14 mouse cellular contexts compared by ENCODE assay signal in the genomic region with DNA sequence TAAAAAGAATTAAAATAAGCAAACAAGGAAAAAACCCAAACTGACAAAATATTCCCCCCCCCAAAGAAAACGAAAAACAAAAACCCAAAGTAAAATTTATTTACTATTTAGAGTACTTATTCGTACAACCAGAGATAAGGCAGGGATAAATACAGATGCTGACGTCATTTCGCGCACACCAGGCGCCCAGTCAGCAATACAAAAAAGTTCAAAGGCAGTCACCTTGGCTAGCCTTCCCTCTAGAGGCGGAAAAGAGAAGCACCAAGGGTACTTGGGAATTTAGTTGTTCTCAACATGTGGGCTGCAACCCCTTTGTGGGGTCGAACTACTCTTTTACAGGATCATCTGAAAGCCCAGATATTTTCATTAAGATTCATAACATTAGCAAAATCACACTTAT. TPM values are rescaled to one million over a fixed set of nuclear protein-coding genes. Genes with fewer than 3 reads are reported as not detected.
DNase-seq lines count a peak whose midpoint lies in the region; ATAC-seq and TF ChIP-seq lines count a peak whose summit lies in the region.
"Had no signal": no experiment of that assay in that cellular context is flagged by ENCODE, and none has a peak within 500 bp of the region (broad histone marks: within the 10 kb centered on the region; RNA-seq: fewer than 3 reads in every experiment).

No protein-coding gene starts in this region.

- 7% methylated on average over 8 of the region's 8 CpGs for WGBS in lung, postnatal 0 days

- ATAC-seq in lung, postnatal 0 days, result no peak
- peak; percentile 49; the same call in 1 of the 2 replicates for ATAC-seq in G1E (ENCODE audit: extremely low read depth, insufficient number of reproducible peaks, low FRiP score, poor library complexity, severe bottlenecking)
- no peak for ATAC-seq in frontal cortex, adult (ENCODE audit: low TSS enrichment)

- no peak overlapping the region for H3K4me3 ChIP-seq in lung, postnatal 0 days (ENCODE audit: low read depth, low read length)
- no peak overlapping the region for H3K4me3 ChIP-seq in G1E (ENCODE audit: low read depth, low read length)
- H3K4me3 ChIP-seq: embryonic facial prominence, embryonic 13.5 days; neural tube, embryonic 13.5 days had no signal

- H3K36me3 ChIP-seq in lung, postnatal 0 days (ENCODE audit: insufficient read depth, low read length), result no peaks in the 10 kb centered on the region
- peaks cover 39% of the 10 kb centered on the region for H3K36me3 ChIP-seq in G1E (replicated peaks)
- H3K36me3 ChIP-seq: embryonic facial prominence, embryonic 13.5 days; neural tube, embryonic 13.5 days had no signal

- no peaks in the 10 kb centered on the region for H3K27me3 ChIP-seq in lung, postnatal 0 days (replicated peaks; ENCODE audit: insufficient read depth, low read length)
- no peaks in the 10 kb centered on the region for H3K27me3 ChIP-seq in G1E (ENCODE audit: insufficient read depth, low read length)
- H3K27me3 ChIP-seq: neural tube, embryonic 13.5 days had no signal

- no peak overlapping the region for H3K4me2 ChIP-seq in lung, postnatal 0 days (replicated peaks; ENCODE audit: low read depth, low read length)

- TF ChIP-seq EP300 in lung, postnatal 0 days (IDR thresholded peaks at IDR 0.05), result no peak

- H3K9ac ChIP-seq in lung, postnatal 0 days (replicated peaks; ENCODE audit: low read depth), result no peak overlapping the region
- H3K9ac ChIP-seq: neural tube, embryonic 13.5 days had no signal

- H3K4me1 ChIP-seq in lung, postnatal 0 days (ENCODE audit: insufficient read depth, low read depth, low read length), result no peaks in the 10 kb centered on the region
- H3K4me1 ChIP-seq in G1E (ENCODE audit: insufficient read depth, low read depth, low read length), result peaks cover 21% of the 10 kb centered on the region

- H3K27ac ChIP-seq in lung, postnatal 0 days (ENCODE audit: low read length), result no peak overlapping the region
- H3K27ac ChIP-seq: embryonic facial prominence, embryonic 13.5 days; macrophage; neural tube, embryonic 13.5 days had no signal

- TF ChIP-seq CTCF in lung, postnatal 0 days (IDR thresholded peaks at IDR 0.05), result peak; percentile 50
- TF ChIP-seq CTCF in G1E (IDR thresholded peaks at IDR 0.05; ENCODE audit: low read depth, low read length), result no peak

- DNase-seq in lung, postnatal 0 days (ENCODE audit: low spot score), result peak; percentile 52
- no peak for DNase-seq in lung, postnatal 25 days (ENCODE audit: low spot score)
- DNase-seq in G1E (ENCODE audit: low spot score), result peak; percentile 48
- peak; percentile 61 for DNase-seq in embryo, embryonic 11 days
- DNase-seq in naive thymus-derived CD4-positive, alpha-beta T cell, adult 2 months (ENCODE audit: low read depth), result peak; percentile 66
- DNase-seq in adrenal gland, adult 18-20 months (ENCODE audit: low spot score in 2 of 2), result no peak
- DNase-seq in heart, postnatal 4 days, result no peak
- DNase-seq: adrenal gland, adult 2 months; gastrocnemius, postnatal 36 days had no signal

- no peaks in the 10 kb centered on the region for H3K9me3 ChIP-seq in lung, postnatal 0 days (ENCODE audit: low read length)
- H3K9me3 ChIP-seq in G1E (replicated peaks), result 0 out of 2 replicates have a peak, but pooled peaks cover 3% of the 10 kb centered on the region
- H3K9me3 ChIP-seq: embryonic facial prominence, embryonic 13.5 days; neural tube, embryonic 13.5 days had no signal

RNA-seq across cellular contexts. Expression of a gene that starts 7.1 kb away (rescaled TPM):
- polyA plus RNA-seq in lung, postnatal 0 days (2015; fragmentation: Nextera tagmentation; extraction: Ambion mirVana), result 20.3 and 23.3 TPM in 2 replicates
- total RNA-seq in G1E (2014; fragmentation: Nextera tagmentation) (13.7 and 15.2 TPM in 2 replicates), G1E (2017) (26.8 and 34.0 TPM in 2 replicates)
- polyA plus RNA-seq in G1E (2012), result 27.9 TPM in 2 replicates
- 10 to 100 TPM; 24.2 to 27.4 TPM for total RNA-seq in adrenal gland, adult 18-20 months (2021)
- total RNA-seq in heart, postnatal 4 days (2021), result 10 to 100 TPM; 13.8 to 14.8 TPM

RNA-seq across cellular contexts. Expression of a gene that starts 11.5 kb away (rescaled TPM):
- not detected in 2 replicates for polyA plus RNA-seq in lung, postnatal 0 days (2015; fragmentation: Nextera tagmentation; extraction: Ambion mirVana)
- total RNA-seq in G1E (2014; fragmentation: Nextera tagmentation), result 121 and 129 TPM in 2 replicates
- 34.6 and 38.9 TPM in 2 replicates for total RNA-seq in G1E (2017)
- 39.2 and 48.5 TPM in 2 replicates for polyA plus RNA-seq in G1E (2012)
- under 1 TPM in 1 of 2 experiments, not detected in 1; 0.36 TPM for total RNA-seq in adrenal gland, adult 18-20 months (2021)
- not detected for total RNA-seq in heart, postnatal 4 days (2021)
- total RNA-seq: gastrocnemius, postnatal 36 days; left cerebral cortex, postnatal 25 days had no signal
- polyA plus RNA-seq: macrophage had no signal

RNA-seq across cellular contexts. Expression of a gene that starts 31.9 kb away (rescaled TPM):
- 68.4 and 75.5 TPM in 2 replicates for polyA plus RNA-seq in lung, postnatal 0 days (2015; fragmentation: Nextera tagmentation; extraction: Ambion mirVana)
- total RNA-seq in G1E (2014; fragmentation: Nextera tagmentation) (not detected in 2 replicates), G1E (2017) (0.22 TPM in 1 of 2 replicates, not detected in the other)
- not detected in 2 replicates for polyA plus RNA-seq in G1E (2012)
- total RNA-seq in adrenal gland, adult 18-20 months (2021), result 100 to 1,000 TPM; 140 to 149 TPM
- total RNA-seq in heart, postnatal 4 days (2021), result 100 to 1,000 TPM; 128 to 130 TPM

Comparison
In these comparisons a context has a peak if more than half of its experiments do, and no peak if none do; other contexts are left out.
1. DNase-seq: peak in lung, postnatal 0 days (single experiment), G1E (single experiment), embryo, embryonic 11 days (single experiment) and naive thymus-derived CD4-positive, alpha-beta T cell, adult 2 months (single experiment); none in lung, postnatal 25 days (single experiment), adrenal gland, adult 18-20 months (0 of 2) and heart, postnatal 4 days (single experiment).
2. RNA of a gene that starts 11.5 kb away (total RNA-seq): 34.6 to 129 TPM in G1E; 0.36 TPM in adrenal gland, adult 18-20 months and not detected in heart, postnatal 4 days; every median in the first group is over 10 times any median in the second.
3. RNA of a gene that starts 31.9 kb away (total RNA-seq): 140 to 149 TPM in adrenal gland, adult 18-20 months and 128 to 130 TPM in heart, postnatal 4 days; 0.22 TPM in G1E; every median in the first group is over 100 times any median in the second.